Mouse (Mus musculus): ENCODE results near the gene Itga2. TPM values are rescaled to one million over a fixed set of nuclear protein-coding genes. Genes with fewer than 3 reads are reported as not detected.

Gene Itga2
- 0.47 and 0.55 TPM in 2 replicates for polyA plus RNA-seq (2012; rRNA removed)

DNA sequence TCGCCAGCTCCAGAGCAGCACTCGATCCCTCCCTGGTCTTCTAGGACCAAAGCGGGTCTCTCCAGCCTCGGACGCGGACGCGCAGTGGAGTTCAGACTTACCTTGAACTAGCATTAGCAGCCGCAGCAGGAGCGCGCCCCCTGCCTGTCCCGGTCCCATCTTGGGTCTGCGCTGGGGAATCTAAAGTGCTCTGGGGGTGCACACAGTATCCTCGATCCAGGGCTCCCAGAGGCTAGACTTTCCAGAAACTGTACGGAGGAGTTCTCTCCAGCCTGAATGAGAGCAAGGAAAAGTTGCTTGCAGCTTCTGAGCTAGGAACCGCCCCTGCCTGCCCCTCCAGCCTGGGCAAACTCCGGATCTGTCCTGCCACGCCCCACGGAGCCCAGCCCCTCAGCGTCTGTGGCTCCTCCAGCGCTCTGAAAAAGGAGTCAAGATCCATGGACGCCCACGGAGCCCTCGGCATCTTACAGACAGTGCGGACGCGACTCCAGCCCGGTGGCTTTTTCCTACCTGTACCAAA, at the start of gene Itga2:
Gene Itga2 (minus strand): TSS at position 326 of the 520 bp plus-strand sequence.
- Histone ChIP-seq H3K27me3 (ENCODE audit: control insufficient read depth, insufficient read depth, low read length) (no peaks in the 10 kb centered on the region; the same call in 1 of the 2 replicates), H3K4me3 (ENCODE audit: control insufficient read depth, low read depth, low read length) (peak within 1 kb of the TSS; percentile 28), H3K36me3 (ENCODE audit: control insufficient read depth, insufficient read depth, low read length) (no peaks in the 10 kb centered on the region), H3K27ac (ENCODE audit: control insufficient read depth, insufficient read depth, low read depth, low read length) (no peak within 1 kb of the TSS), H3K4me1 (ENCODE audit: control insufficient read depth, insufficient read depth, low read length) (peaks cover 4% of the 10 kb centered on the region)
- TF ChIP-seq CTCF (IDR thresholded peaks at IDR 0.05; ENCODE audit: control insufficient read depth, insufficient read depth, insufficient replicate concordance, low read depth, low read length): no peak
- TF ChIP-seq POLR2A (IDR thresholded peaks at IDR 0.05; ENCODE audit: control insufficient read depth, low read depth, low read length): no peak

DNA sequence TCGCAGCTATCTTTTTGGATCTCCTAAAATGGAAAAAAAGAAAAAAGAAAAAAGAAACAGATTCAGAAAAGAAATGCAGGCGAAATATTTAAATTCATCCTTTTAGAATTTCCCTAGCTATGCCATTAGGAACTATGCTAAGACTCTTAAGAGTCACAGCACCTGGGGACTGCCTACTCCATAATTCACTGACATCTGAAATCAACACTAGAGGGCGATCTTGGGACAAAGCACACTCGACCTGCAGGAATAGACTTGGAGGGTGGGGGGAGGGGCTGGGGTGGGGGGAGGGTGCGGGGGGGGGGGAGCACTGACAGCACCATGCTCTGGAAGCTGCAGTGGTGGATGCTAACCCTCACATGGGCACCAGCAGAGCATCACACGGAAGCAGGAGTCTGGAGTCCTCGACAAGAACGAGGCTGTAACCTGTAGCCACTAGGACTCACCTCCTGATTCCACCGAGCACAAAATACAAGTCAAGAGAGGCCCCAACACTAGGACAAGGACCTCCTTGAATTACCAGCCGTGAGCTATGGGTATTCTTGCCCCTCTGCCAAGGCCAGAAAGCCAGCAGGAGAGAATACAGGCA, 49.0 kb upstream of the Itga2 start:
- TF ChIP-seq CTCF (IDR thresholded peaks at IDR 0.05; ENCODE audit: control insufficient read depth, insufficient read depth, insufficient replicate concordance, low read depth, low read length) (no peak), POLR2A (IDR thresholded peaks at IDR 0.05; ENCODE audit: control insufficient read depth, low read depth, low read length) (no peak)
- Histone ChIP-seq H3K4me1 (ENCODE audit: control insufficient read depth, insufficient read depth, low read length) (no peaks in the 10 kb centered on the region), H3K4me3 (ENCODE audit: control insufficient read depth, low read depth, low read length) (no peak overlapping the region), H3K27ac (ENCODE audit: control insufficient read depth, insufficient read depth, low read depth, low read length) (no peak overlapping the region), H3K27me3 (ENCODE audit: control insufficient read depth, insufficient read depth, low read length) (no peaks in the 10 kb centered on the region), H3K36me3 (ENCODE audit: control insufficient read depth, insufficient read depth, low read length) (no peaks in the 10 kb centered on the region)

DNA sequence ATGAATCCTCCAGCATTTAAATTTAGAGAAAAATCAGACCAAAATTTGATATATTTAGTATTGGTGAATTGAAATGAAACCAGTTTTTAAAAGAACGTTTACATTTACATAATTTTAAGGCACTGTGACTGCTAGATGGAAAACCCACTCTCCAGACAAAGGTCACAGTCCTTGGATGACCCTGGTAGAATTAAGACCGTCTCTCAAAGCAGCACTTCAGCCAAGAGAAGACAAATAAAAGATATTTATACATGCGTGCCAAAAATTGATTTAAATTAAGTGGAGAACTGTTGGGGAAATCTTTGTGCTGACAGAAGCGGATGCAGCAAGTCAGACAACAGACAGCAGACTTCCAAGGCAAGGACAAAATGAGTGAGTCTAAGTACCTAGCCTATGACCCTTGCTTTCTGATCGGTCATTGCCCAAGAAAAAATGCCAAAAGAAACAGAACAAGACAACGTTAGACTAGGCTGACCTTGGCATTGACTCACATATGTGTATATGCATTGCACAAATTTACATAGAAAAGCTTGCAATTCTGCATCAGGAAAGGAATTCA, 42.7 kb upstream of the Itga2 start:
- Histone ChIP-seq H3K4me1 (ENCODE audit: control insufficient read depth, insufficient read depth, low read length) (no peaks in the 10 kb centered on the region), H3K36me3 (ENCODE audit: control insufficient read depth, insufficient read depth, low read length) (no peaks in the 10 kb centered on the region), H3K4me3 (ENCODE audit: control insufficient read depth, low read depth, low read length) (no peak overlapping the region), H3K27ac (ENCODE audit: control insufficient read depth, insufficient read depth, low read depth, low read length) (no peak overlapping the region), H3K27me3 (ENCODE audit: control insufficient read depth, insufficient read depth, low read length) (no peaks in the 10 kb centered on the region)
- TF ChIP-seq POLR2A (IDR thresholded peaks at IDR 0.05; ENCODE audit: control insufficient read depth, low read depth, low read length) (no peak), CTCF (IDR thresholded peaks at IDR 0.05; ENCODE audit: control insufficient read depth, insufficient read depth, insufficient replicate concordance, low read depth, low read length) (no peak)

DNA sequence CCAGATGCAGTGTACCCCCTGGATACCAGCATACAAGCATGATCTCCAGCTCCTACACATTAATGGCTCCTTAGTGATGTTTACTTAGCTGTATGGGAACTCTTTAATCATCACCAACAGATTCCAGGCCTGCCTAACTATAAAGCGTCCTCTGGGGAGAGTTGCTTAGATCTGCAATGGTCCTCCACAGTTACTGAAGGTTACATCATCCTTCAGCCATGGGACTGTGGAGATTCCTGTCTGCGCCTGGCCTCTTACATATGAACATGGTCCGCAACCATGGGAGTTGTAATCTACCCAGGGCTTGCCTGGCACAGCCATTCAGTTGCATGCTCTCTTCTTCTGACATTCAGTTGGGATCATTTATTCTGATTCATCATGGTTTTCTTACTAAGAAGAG, 40.0 kb upstream of the Itga2 start:
- no peaks in the 10 kb centered on the region for H3K36me3 ChIP-seq (ENCODE audit: control insufficient read depth, insufficient read depth, low read length)
- H3K4me1 ChIP-seq (ENCODE audit: control insufficient read depth, insufficient read depth, low read length): no peaks in the 10 kb centered on the region
- H3K27ac ChIP-seq (ENCODE audit: control insufficient read depth, insufficient read depth, low read depth, low read length): no peak overlapping the region
- H3K27me3 ChIP-seq (ENCODE audit: control insufficient read depth, insufficient read depth, low read length): no peaks in the 10 kb centered on the region
- TF ChIP-seq CTCF (IDR thresholded peaks at IDR 0.05; ENCODE audit: control insufficient read depth, insufficient read depth, insufficient replicate concordance, low read depth, low read length) (no peak), POLR2A (IDR thresholded peaks at IDR 0.05; ENCODE audit: control insufficient read depth, low read depth, low read length) (no peak)
- no peak overlapping the region for H3K4me3 ChIP-seq (ENCODE audit: control insufficient read depth, low read depth, low read length)

DNA sequence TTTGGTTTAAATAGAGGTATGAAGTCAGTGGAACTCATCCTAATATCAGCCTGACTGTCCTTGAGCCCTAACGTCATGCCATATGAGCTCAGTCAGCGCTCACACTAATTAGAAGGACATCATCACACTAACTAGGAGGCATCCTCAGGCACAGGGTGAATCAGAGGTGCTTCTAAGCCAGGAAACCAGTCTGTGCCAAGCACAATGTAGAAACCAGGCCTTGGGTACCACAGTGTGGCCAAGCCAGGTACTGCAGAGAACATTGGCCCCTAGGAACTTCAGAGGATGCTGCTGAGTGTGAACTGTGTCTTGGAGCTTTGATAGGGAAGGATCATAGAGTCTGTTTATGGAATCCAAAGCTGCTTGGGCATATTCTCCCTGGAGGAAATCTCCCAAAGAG, 32.3 kb upstream of the Itga2 start:
- H3K4me1 ChIP-seq (ENCODE audit: control insufficient read depth, insufficient read depth, low read length): no peaks in the 10 kb centered on the region
- TF ChIP-seq CTCF (IDR thresholded peaks at IDR 0.05; ENCODE audit: control insufficient read depth, insufficient read depth, insufficient replicate concordance, low read depth, low read length): peak; percentile 73; the same call in 1 of the 2 replicates
- TF ChIP-seq POLR2A (IDR thresholded peaks at IDR 0.05; ENCODE audit: control insufficient read depth, low read depth, low read length): no peak
- no peak overlapping the region for H3K27ac ChIP-seq (ENCODE audit: control insufficient read depth, insufficient read depth, low read depth, low read length)
- H3K27me3 ChIP-seq (ENCODE audit: control insufficient read depth, insufficient read depth, low read length): no peaks in the 10 kb centered on the region
- H3K4me3 ChIP-seq (ENCODE audit: control insufficient read depth, low read depth, low read length): no peak overlapping the region
- no peaks in the 10 kb centered on the region for H3K36me3 ChIP-seq (ENCODE audit: control insufficient read depth, insufficient read depth, low read length)

DNA sequence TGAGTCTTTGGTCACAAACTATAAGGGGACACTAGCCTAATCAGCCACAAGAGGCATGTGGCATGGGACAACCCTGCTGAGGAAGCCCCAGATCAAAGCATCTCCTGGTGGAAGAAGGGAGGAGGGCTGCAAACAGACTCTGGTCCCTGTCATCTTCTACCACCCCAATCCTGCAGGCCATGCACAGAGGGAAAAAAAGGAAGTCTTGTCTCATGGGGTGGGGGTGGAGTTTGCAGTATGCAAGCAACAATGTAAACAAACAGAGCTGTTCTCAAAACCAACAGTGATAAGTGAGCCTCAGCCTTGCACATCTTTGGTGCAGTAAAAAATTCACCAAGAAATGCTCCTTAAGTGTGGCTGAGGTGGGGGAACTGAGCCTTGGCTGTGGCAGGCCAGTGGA, 22.6 kb upstream of the Itga2 start:
- Histone ChIP-seq H3K4me3 (ENCODE audit: control insufficient read depth, low read depth, low read length) (no peak overlapping the region), H3K4me1 (ENCODE audit: control insufficient read depth, insufficient read depth, low read length) (no peaks in the 10 kb centered on the region), H3K27me3 (ENCODE audit: control insufficient read depth, insufficient read depth, low read length) (no peaks in the 10 kb centered on the region), H3K27ac (ENCODE audit: control insufficient read depth, insufficient read depth, low read depth, low read length) (no peak overlapping the region), H3K36me3 (ENCODE audit: control insufficient read depth, insufficient read depth, low read length) (no peaks in the 10 kb centered on the region)
- TF ChIP-seq POLR2A (IDR thresholded peaks at IDR 0.05; ENCODE audit: control insufficient read depth, low read depth, low read length): no peak
- TF ChIP-seq CTCF (IDR thresholded peaks at IDR 0.05; ENCODE audit: control insufficient read depth, insufficient read depth, insufficient replicate concordance, low read depth, low read length): no peak

DNA sequence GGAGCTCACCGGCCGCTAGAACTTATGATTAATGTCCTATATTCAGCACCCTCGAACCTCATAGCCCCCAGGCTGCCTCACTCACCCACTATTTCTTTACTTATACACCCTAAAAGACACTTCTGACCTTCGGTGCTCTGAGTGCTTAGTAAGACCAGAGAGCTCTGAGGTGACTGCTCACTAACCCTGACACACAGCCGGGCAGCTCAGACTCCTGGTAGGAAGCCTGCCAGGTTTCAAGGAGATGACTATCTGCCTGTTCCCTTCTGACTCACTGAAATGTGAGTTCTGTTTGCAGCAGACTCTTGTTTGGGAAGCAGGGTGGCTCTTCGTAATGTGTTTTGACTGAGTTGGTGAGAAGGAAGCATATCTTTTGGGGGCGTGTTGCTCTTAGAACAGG, 1.6 kb upstream of the Itga2 start:
- Histone ChIP-seq H3K36me3 (ENCODE audit: control insufficient read depth, insufficient read depth, low read length) (no peaks in the 10 kb centered on the region), H3K4me3 (ENCODE audit: control insufficient read depth, low read depth, low read length) (no peak overlapping the region), H3K27me3 (ENCODE audit: control insufficient read depth, insufficient read depth, low read length) (no peaks in the 10 kb centered on the region; the same call in 1 of the 2 replicates), H3K27ac (ENCODE audit: control insufficient read depth, insufficient read depth, low read depth, low read length) (no peak overlapping the region), H3K4me1 (ENCODE audit: control insufficient read depth, insufficient read depth, low read length) (peaks cover 4% of the 10 kb centered on the region)
- no peak for TF ChIP-seq CTCF (IDR thresholded peaks at IDR 0.05; ENCODE audit: control insufficient read depth, insufficient read depth, insufficient replicate concordance, low read depth, low read length)
- no peak for TF ChIP-seq POLR2A (IDR thresholded peaks at IDR 0.05; ENCODE audit: control insufficient read depth, low read depth, low read length)
